In the genomic region with DNA sequence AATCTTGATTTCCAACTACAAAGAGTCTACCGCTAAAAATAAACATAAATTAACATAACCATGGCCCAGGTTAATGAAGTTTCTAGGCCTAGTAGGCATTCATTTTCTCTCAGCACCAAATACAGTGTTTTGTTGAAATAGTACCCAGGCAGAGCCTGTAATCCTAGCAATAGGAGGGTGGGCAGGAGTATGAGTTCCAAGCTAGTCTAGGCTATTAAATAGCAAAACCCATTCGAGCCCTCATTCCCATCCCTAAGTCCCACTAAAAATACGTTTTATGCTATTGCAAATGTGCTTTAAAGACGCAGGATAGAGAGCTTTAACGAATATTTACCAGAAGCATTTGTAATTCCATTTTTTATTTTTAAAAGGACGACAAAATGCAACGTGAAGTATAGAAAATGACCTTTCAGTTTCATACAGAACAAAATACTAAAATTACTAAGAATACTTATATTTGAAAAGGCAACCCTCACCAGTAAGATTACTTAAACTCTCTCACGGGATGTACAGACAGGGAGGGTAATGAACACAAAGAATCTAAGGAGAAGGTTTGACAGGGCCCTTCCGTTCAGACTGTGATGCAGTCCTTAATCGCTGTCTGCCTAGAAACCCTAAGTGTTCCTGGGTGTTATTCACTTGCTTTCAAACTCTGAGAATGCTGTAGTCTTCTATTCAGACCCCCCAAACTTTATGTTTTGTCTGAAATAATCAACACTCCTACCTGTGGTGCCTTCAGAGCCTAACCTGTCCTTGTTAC, we compare ENCODE assay signal across 8 mouse cellular contexts. TPM values are rescaled to one million over a fixed set of nuclear protein-coding genes. Genes with fewer than 3 reads are reported as not detected.
DNase-seq lines count a peak whose midpoint lies in the region; ATAC-seq and TF ChIP-seq lines count a peak whose summit lies in the region.

No protein-coding gene starts in this region.

- peaks cover 21% of the 10 kb centered on the region; the same call in 1 of the 2 replicates for H3K4me1 ChIP-seq in kidney, postnatal 0 days (replicated peaks; ENCODE audit: insufficient read depth, low read length)
- peaks cover under 1% of the 10 kb centered on the region; the same call in 1 of the 2 replicates for H3K4me1 ChIP-seq in bone marrow, adult 2 months (ENCODE audit: control insufficient read depth, insufficient read depth, low read length)
- H3K4me1 ChIP-seq in hindbrain, embryonic 13.5 days (replicated peaks), result peaks cover 35% of the 10 kb centered on the region
- H3K4me1 ChIP-seq in midbrain, embryonic 14.5 days (ENCODE audit: control insufficient read depth, insufficient read depth, low read length), result peaks cover 34% of the 10 kb centered on the region

- H3K4me2 ChIP-seq in kidney, postnatal 0 days (ENCODE audit: low read length), result peak overlapping the region; percentile 78
- peak overlapping the region; percentile 90 for H3K4me2 ChIP-seq in hindbrain, embryonic 13.5 days
- peak overlapping the region; percentile 94 for H3K4me2 ChIP-seq in midbrain, embryonic 14.5 days (ENCODE audit: low read length)

- no peaks in the 10 kb centered on the region for H3K36me3 ChIP-seq in kidney, postnatal 0 days (ENCODE audit: insufficient read depth, low read length)
- H3K36me3 ChIP-seq in hindbrain, embryonic 13.5 days, result no peaks in the 10 kb centered on the region; the same call in 1 of the 2 replicates
- H3K36me3 ChIP-seq in midbrain, embryonic 14.5 days (ENCODE audit: control insufficient read depth, insufficient read depth, low read length), result no peaks in the 10 kb centered on the region

- peak overlapping the region; percentile 100 for H3K4me3 ChIP-seq in kidney, postnatal 0 days (replicated peaks; ENCODE audit: low read depth, low read length)
- peak overlapping the region; percentile 68 for H3K4me3 ChIP-seq in bone marrow, adult 2 months (replicated peaks; ENCODE audit: control insufficient read depth, low read depth, low read length)
- peak overlapping the region; percentile 85 for H3K4me3 ChIP-seq in hindbrain, embryonic 13.5 days
- peak overlapping the region; percentile 100 for H3K4me3 ChIP-seq in midbrain, embryonic 14.5 days (replicated peaks; ENCODE audit: low read depth, low read length)

- peak overlapping the region; percentile 100 for H3K9ac ChIP-seq in kidney, postnatal 0 days (ENCODE audit: low read depth, low read length)
- H3K9ac ChIP-seq in hindbrain, embryonic 13.5 days, result peak overlapping the region; percentile 99
- H3K9ac ChIP-seq in midbrain, embryonic 14.5 days (replicated peaks; ENCODE audit: low read length), result peak overlapping the region; percentile 100

- under 1% methylated on average over 10 of the region's 10 CpGs for WGBS in kidney, postnatal 0 days
- 2% methylated on average over 10 of the region's 10 CpGs for WGBS in bone marrow, adult 2 months
- 3% methylated on average over 10 of the region's 10 CpGs for WGBS in hindbrain, embryonic 13.5 days
- WGBS in midbrain, embryonic 14.5 days, result 2% methylated on average over 10 of the region's 10 CpGs

- peak overlapping the region; percentile 100 for H3K27ac ChIP-seq in kidney, postnatal 0 days
- H3K27ac ChIP-seq in bone marrow, adult 2 months (ENCODE audit: control insufficient read depth, insufficient read depth, low read depth, low read length, poor library complexity), result peak overlapping the region; percentile 98
- peak overlapping the region; percentile 100 for H3K27ac ChIP-seq in hindbrain, embryonic 13.5 days
- peak overlapping the region; percentile 100 for H3K27ac ChIP-seq in midbrain, embryonic 14.5 days (replicated peaks; ENCODE audit: low read depth, low read length)

- intact Hi-C loops in left cerebral cortex, postnatal 10 days (cut with DNase I), result no loop called here

- no peak for TF ChIP-seq CTCF in kidney, postnatal 0 days (IDR thresholded peaks at IDR 0.05; ENCODE audit: low read depth)
- no peak for TF ChIP-seq CTCF in bone marrow, adult 2 months (IDR thresholded peaks at IDR 0.05; ENCODE audit: control insufficient read depth, insufficient read depth, low read length)

- ATAC-seq in kidney, postnatal 0 days (replicated peaks; ENCODE audit: low FRiP score, low read depth), result no peak
- ATAC-seq in hindbrain, embryonic 13.5 days (ENCODE audit: low FRiP score), result no peak
- ATAC-seq in midbrain, embryonic 14.5 days (ENCODE audit: low FRiP score, low TSS enrichment), result no peak

- peak; percentile 74 for DNase-seq in kidney, postnatal 0 days (ENCODE audit: low spot score)
- no peak for DNase-seq in kidney, adult 11 months
- peak; percentile 59 for DNase-seq in midbrain, embryonic 14.5 days
- DNase-seq in urinary bladder, postnatal 36 days (ENCODE audit: low spot score in 2 of 2), result no peak
- no peak for DNase-seq in layer of hippocampus, adult 9-11 months
- no peak for DNase-seq in left cerebral cortex, postnatal 10 days (ENCODE audit: extremely low spot score in 1 of 2, low spot score in 2 of 2)

- no peaks in the 10 kb centered on the region for H3K9me3 ChIP-seq in kidney, postnatal 0 days (replicated peaks; ENCODE audit: low read length)
- H3K9me3 ChIP-seq in hindbrain, embryonic 13.5 days, result no peaks in the 10 kb centered on the region
- no peaks in the 10 kb centered on the region for H3K9me3 ChIP-seq in midbrain, embryonic 14.5 days (ENCODE audit: control insufficient read depth, low read length)

- H3K27me3 ChIP-seq in kidney, postnatal 0 days (ENCODE audit: insufficient read depth, low read length), result no peaks in the 10 kb centered on the region
- no peaks in the 10 kb centered on the region for H3K27me3 ChIP-seq in hindbrain, embryonic 13.5 days
- no peaks in the 10 kb centered on the region for H3K27me3 ChIP-seq in midbrain, embryonic 14.5 days (ENCODE audit: control insufficient read depth, insufficient read depth, low read length)

- TF ChIP-seq POLR2A in bone marrow, adult 2 months (IDR thresholded peaks at IDR 0.05; ENCODE audit: borderline replicate concordance, control insufficient read depth, low read depth, low read length), result no peak

RNA-seq across cellular contexts. Expression of a gene that starts 2.1 kb away (rescaled TPM):
- polyA plus RNA-seq in kidney, postnatal 0 days (2015; fragmentation: Nextera tagmentation; extraction: Ambion mirVana), result 76.8 and 85.9 TPM in 2 replicates
- 24.6 and 68.7 TPM in 2 replicates for polyA plus RNA-seq in bone marrow, adult 2 months (2011; ENCODE audit: insufficient read depth, insufficient read length, low replicate concordance, missing spikeins)
- polyA plus RNA-seq in hindbrain, embryonic 13.5 days (2015; fragmentation: Nextera tagmentation; extraction: Ambion mirVana), result 169 and 170 TPM in 2 replicates
- 152 and 155 TPM in 2 replicates for polyA plus RNA-seq in midbrain, embryonic 14.5 days (2014; fragmentation: Nextera tagmentation; extraction: Ambion mirVana)
- total RNA-seq in left cerebral cortex, postnatal 10 days (2021), result 100 to 1,000 TPM; 126 TPM

Comparison
In these comparisons a context has a peak if more than half of its experiments do, and no peak if none do; other contexts are left out.
1. DNase-seq: peak in kidney, postnatal 0 days (single experiment) and midbrain, embryonic 14.5 days (single experiment); none in kidney, adult 11 months (single experiment), urinary bladder, postnatal 36 days (0 of 2), layer of hippocampus, adult 9-11 months (single experiment) and left cerebral cortex, postnatal 10 days (0 of 2).
2. Peak in every context shown above with its lines, with median percentiles within 50 percentile points of each other: H3K27ac ChIP-seq, H3K4me2 ChIP-seq, H3K4me3 ChIP-seq and H3K9ac ChIP-seq.